Mouse (Mus musculus): ENCODE data around the gene Nceh1. TPM values are rescaled to one million over a fixed set of nuclear protein-coding genes. Genes with fewer than 3 reads are reported as not detected.

The Nceh1 gene
- polyA plus RNA-seq, 1 experiment from 2014 or later, result 7.0 TPM

- H3K4me3 ChIP-seq, result no peak overlapping the region
- peak overlapping the region; percentile 38; the same call in 1 of the 2 replicates for H3K27ac ChIP-seq (replicated peaks)
- H3K9ac ChIP-seq, result no peak overlapping the region
- H3K27me3 ChIP-seq, result no peaks in the 10 kb centered on the region
- ATAC-seq (ENCODE audit: low read depth), result peak; percentile 65; the same call in 1 of the 2 replicates
- no peaks in the 10 kb centered on the region for H3K36me3 ChIP-seq
- no peaks in the 10 kb centered on the region for H3K9me3 ChIP-seq
- 65% methylated on average over 7 of the region's 7 CpGs for WGBS
- H3K4me1 ChIP-seq (replicated peaks), result no peaks in the 10 kb centered on the region
- no peak overlapping the region for H3K4me2 ChIP-seq
Measured at GRCm38 (mm10) chr3:27293645-27294385, 111.0 kb downstream of the Nceh1 start.

DNA sequence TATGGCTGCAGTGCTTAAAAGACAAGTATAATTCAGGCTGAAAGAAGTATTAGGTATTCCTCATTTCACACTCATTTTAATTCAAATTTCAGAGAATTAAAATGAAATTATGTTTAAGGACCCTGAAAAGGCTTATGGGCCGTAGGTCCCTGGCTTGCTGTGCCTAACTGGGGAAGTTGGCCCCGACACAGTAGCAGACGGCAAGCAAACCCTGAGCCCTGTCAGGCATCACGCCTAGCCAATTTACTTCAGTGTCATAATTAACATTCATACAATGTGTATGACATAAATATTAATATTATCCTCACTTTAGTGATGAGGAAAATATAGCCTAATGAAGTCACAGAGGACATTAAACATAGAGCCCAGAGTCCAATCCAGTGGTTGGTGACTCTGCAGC is 117.7 kb downstream of the Nceh1 start:
- Histone ChIP-seq H3K9me3 (no peaks in the 10 kb centered on the region), H3K4me1 (replicated peaks) (no peaks in the 10 kb centered on the region), H3K4me3 (no peak overlapping the region), H3K9ac (no peak overlapping the region), H3K27ac (replicated peaks) (no peak overlapping the region), H3K27me3 (no peaks in the 10 kb centered on the region), H3K4me2 (no peak overlapping the region), H3K36me3 (no peaks in the 10 kb centered on the region)
- ATAC-seq (ENCODE audit: low read depth), result no peak
- WGBS, result 78% methylated on average over 4 of the region's 4 CpGs

- Histone ChIP-seq H3K27ac (replicated peaks) (no peak overlapping the region), H3K4me2 (no peak overlapping the region), H3K9me3 (no peaks in the 10 kb centered on the region)
Measured at GRCm38 (mm10) chr3:27302339-27303022, 119.7 kb downstream of the Nceh1 start.

DNA sequence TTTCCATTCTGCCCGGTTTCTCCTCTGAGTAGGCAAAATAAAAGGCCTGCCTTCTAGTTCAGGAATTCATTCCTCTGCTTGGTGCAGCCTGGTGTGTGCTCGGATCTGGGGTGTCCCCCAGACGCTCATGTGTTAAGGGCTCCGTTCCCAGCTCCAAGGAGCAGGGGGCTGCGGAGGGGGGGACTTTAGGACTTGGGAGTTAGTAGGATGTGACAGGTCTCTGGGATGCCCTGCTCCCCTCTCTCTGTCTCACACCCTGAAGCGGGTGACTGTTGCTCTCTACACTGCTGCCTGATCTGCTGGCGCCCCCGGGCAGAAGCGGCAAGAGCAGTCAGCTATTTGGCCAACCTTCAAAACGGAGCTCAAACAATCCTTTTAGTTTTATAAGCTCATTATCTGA is 124.0 kb downstream of the Nceh1 start:
- H3K36me3 ChIP-seq, result no peaks in the 10 kb centered on the region
- no peak overlapping the region for H3K4me2 ChIP-seq
- no peaks in the 10 kb centered on the region for H3K27me3 ChIP-seq
- H3K9me3 ChIP-seq, result no peaks in the 10 kb centered on the region
- H3K9ac ChIP-seq, result no peak overlapping the region
- H3K4me1 ChIP-seq (replicated peaks), result no peaks in the 10 kb centered on the region
- H3K4me3 ChIP-seq, result no peak overlapping the region
- WGBS, result 84% methylated on average over 10 of the region's 10 CpGs
- H3K27ac ChIP-seq (replicated peaks), result no peak overlapping the region
- ATAC-seq (ENCODE audit: low read depth), result no peak

More at GRCm38 (mm10) chr3:27302339-27303022, 119.7 kb downstream of the Nceh1 start:
- H3K36me3 ChIP-seq, result no peaks in the 10 kb centered on the region
- no peak overlapping the region for H3K4me3 ChIP-seq
- no peak overlapping the region for H3K9ac ChIP-seq
- WGBS, result 46% methylated on average over 9 of the region's 9 CpGs
- ATAC-seq (ENCODE audit: low read depth), result no peak
- H3K27me3 ChIP-seq, result no peaks in the 10 kb centered on the region
- H3K4me1 ChIP-seq (replicated peaks), result no peaks in the 10 kb centered on the region

DNA sequence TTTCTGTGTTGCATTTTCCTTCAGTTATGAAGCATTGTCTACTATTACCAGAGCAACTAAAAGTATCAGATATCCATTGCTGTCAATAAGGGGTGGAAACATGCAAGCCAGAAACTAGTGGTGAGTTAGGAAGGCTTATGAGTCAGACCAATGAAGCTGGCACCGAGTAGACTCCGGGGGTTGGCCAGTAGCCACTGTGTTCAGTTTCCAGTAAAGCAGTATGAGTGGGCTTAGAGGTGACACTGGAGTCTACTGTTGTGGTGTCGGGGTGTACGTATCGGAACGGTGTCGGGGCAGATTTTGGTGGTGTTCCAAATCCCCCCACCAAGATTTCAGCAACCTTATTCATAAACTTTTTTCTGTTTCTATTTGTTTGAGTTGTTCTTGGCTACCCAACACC is 128.2 kb downstream of the Nceh1 start:
- Histone ChIP-seq H3K27me3 (no peaks in the 10 kb centered on the region), H3K4me2 (no peak overlapping the region), H3K27ac (replicated peaks) (no peak overlapping the region), H3K9ac (no peak overlapping the region), H3K9me3 (no peaks in the 10 kb centered on the region), H3K36me3 (no peaks in the 10 kb centered on the region), H3K4me3 (no peak overlapping the region), H3K4me1 (replicated peaks) (no peaks in the 10 kb centered on the region)
- no peak for ATAC-seq (ENCODE audit: low read depth)
- 98% methylated on average over 7 of the region's 7 CpGs for WGBS

- Histone ChIP-seq H3K27ac (replicated peaks) (no peak overlapping the region), H3K9ac (no peak overlapping the region), H3K27me3 (no peaks in the 10 kb centered on the region), H3K4me3 (no peak overlapping the region), H3K4me2 (no peak overlapping the region), H3K9me3 (no peaks in the 10 kb centered on the region), H3K4me1 (replicated peaks) (no peaks in the 10 kb centered on the region), H3K36me3 (no peaks in the 10 kb centered on the region)
- no peak for ATAC-seq (ENCODE audit: low read depth)
- 96% methylated on average over 4 of the region's 4 CpGs for WGBS
Measured at GRCm38 (mm10) chr3:27311475-27311874, 128.7 kb downstream of the Nceh1 start.

- 69% methylated on average over 2 of the region's 2 CpGs for WGBS
- no peak overlapping the region for H3K27ac ChIP-seq (replicated peaks)
- H3K9me3 ChIP-seq, result no peaks in the 10 kb centered on the region
Measured at GRCm38 (mm10) chr3:27314506-27315164, 131.9 kb downstream of the Nceh1 start.

GRCm38 (mm10) chr3:27316559-27317287 is 134.0 kb downstream of the Nceh1 start, which contains the start of gene Tnfsf10:
Gene Tnfsf10, plus strand, starts transcription at chr3:27317028.
- 72% methylated on average over 9 of the region's 9 CpGs for WGBS

More at GRCm38 (mm10) chr3:27314506-27315164, 131.9 kb downstream of the Nceh1 start:
- no peak overlapping the region for H3K4me2 ChIP-seq
- ATAC-seq (ENCODE audit: low read depth), result no peak
- 0 out of 2 replicates have a peak, but pooled peaks cover 5% of the 10 kb centered on the region for H3K4me1 ChIP-seq (replicated peaks)
- no peak overlapping the region for H3K9ac ChIP-seq
- no peaks in the 10 kb centered on the region for H3K36me3 ChIP-seq
- H3K4me3 ChIP-seq, result no peak overlapping the region
- no peaks in the 10 kb centered on the region for H3K27me3 ChIP-seq

DNA sequence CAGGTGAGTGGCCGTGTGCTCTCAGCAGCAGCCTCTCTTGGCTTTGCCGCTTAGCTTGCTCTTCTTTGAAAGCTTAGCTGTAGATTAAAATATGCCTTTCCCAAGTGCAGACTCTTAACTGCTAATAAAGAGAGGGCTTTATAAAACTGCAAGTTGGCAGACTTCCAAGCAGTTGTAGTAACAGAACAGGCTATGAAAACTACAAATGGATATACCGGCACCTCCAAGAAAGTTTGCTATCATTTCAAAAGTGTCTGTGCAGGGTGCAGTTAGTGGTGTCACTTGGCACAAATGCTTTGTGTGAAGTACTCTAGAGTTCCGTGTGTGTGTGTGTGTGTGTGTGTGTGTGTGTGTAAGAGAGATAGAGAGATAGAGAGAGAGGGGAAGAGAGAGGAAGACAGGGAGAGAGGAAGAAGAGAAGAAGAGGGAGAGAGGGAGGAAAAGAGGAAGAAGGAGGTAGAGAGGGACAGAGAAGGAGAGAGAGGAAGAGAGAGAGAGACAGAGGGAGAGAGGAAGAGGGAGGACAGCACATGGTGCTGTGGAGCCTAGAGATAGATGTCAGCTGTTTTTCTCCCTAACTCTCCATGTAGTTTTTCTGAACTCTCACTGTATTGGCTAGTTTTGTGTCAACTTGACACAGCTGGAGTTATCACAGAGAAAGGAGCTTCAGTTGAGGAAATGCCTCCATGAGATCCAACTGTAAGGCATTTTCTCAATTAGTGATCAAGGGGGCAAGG is 134.7 kb downstream of the Nceh1 start:
- Histone ChIP-seq H3K9me3 (no peaks in the 10 kb centered on the region), H3K27ac (replicated peaks) (no peak overlapping the region), H3K4me2 (no peak overlapping the region), H3K9ac (no peak overlapping the region), H3K4me3 (no peak overlapping the region), H3K36me3 (no peaks in the 10 kb centered on the region), H3K27me3 (no peaks in the 10 kb centered on the region), H3K4me1 (replicated peaks) (0 out of 2 replicates have a peak, but pooled peaks cover 5% of the 10 kb centered on the region)
- no peak for ATAC-seq (ENCODE audit: low read depth)
- WGBS, result 74% methylated on average over 4 of the region's 4 CpGs

More at GRCm38 (mm10) chr3:27316559-27317287, 134.0 kb downstream of the Nceh1 start, which contains the start of gene Tnfsf10:
- Histone ChIP-seq H3K27me3 (no peaks in the 10 kb centered on the region), H3K4me3 (no peak within 1 kb of the TSS), H3K4me1 (replicated peaks) (0 out of 2 replicates have a peak, but pooled peaks cover 5% of the 10 kb centered on the region), H3K36me3 (no peaks in the 10 kb centered on the region), H3K9ac (no peak within 1 kb of the TSS), H3K9me3 (no peaks in the 10 kb centered on the region), H3K4me2 (no peak within 1 kb of the TSS), H3K27ac (replicated peaks) (no peak within 1 kb of the TSS)
- ATAC-seq (ENCODE audit: low read depth), result no peak

DNA sequence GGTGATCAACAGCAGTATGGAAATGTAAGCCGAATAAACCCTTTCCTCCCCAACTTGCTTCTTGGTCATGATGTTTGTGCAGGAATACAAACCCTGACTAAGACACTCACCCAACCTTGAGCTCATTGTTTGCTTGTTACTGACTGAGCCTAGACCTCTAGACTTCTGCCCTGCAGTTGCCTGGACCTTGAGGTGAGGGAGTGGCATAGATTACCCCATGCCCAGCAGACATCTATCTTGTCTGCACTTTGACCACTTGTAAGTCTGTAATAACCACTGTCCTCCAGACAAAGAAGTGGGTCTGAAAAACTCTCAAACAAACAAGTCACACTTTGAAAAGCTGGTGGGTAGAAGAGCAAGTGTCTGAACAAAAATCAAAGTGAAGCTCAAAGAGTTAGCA is 136.9 kb downstream of the Nceh1 start:
- H3K9ac ChIP-seq, result no peak overlapping the region
- no peak overlapping the region for H3K4me3 ChIP-seq
- no peak overlapping the region for H3K4me2 ChIP-seq
- no peak for ATAC-seq (ENCODE audit: low read depth)
- WGBS, result 100% methylated on average over 1 of the region's 1 CpGs
- H3K27me3 ChIP-seq, result no peaks in the 10 kb centered on the region
- no peaks in the 10 kb centered on the region for H3K36me3 ChIP-seq
- H3K9me3 ChIP-seq, result no peaks in the 10 kb centered on the region
- no peak overlapping the region for H3K27ac ChIP-seq (replicated peaks)
- 0 out of 2 replicates have a peak, but pooled peaks cover 5% of the 10 kb centered on the region for H3K4me1 ChIP-seq (replicated peaks)
